Comparison of ENCODE assay signal across 8 mouse cellular contexts in genomic region chr2:80579253-80579891, GRCm38 (mm10). TPM values are rescaled to one million over a fixed set of nuclear protein-coding genes. Genes with fewer than 3 reads are reported as not detected.
DNase-seq lines count a peak whose midpoint lies in the region; ATAC-seq lines count a peak whose summit lies in the region.

No protein-coding gene starts in this region.

- H3K27ac ChIP-seq in heart, embryonic 10.5 days, result no peak overlapping the region; the same call in 1 of the 2 replicates
- no peak overlapping the region for H3K27ac ChIP-seq in hindbrain, embryonic 14.5 days
- H3K27ac ChIP-seq in midbrain, embryonic 15.5 days, result no peak overlapping the region

- H3K9me3 ChIP-seq in heart, embryonic 10.5 days, result no peaks in the 10 kb centered on the region
- no peaks in the 10 kb centered on the region for H3K9me3 ChIP-seq in hindbrain, embryonic 14.5 days (ENCODE audit: control insufficient read depth, low read length)
- no peaks in the 10 kb centered on the region for H3K9me3 ChIP-seq in midbrain, embryonic 15.5 days

- H3K9ac ChIP-seq in hindbrain, embryonic 14.5 days, result peak overlapping the region; percentile 96
- H3K9ac ChIP-seq in midbrain, embryonic 15.5 days, result 0 out of 2 replicates have a peak overlapping the region, but pooled peaks have one; percentile 25

- no peaks in the 10 kb centered on the region for H3K27me3 ChIP-seq in heart, embryonic 10.5 days (ENCODE audit: insufficient read depth, poor library complexity, severe bottlenecking)
- H3K27me3 ChIP-seq in hindbrain, embryonic 14.5 days (ENCODE audit: control insufficient read depth, insufficient read depth, low read length), result no peaks in the 10 kb centered on the region
- no peaks in the 10 kb centered on the region for H3K27me3 ChIP-seq in midbrain, embryonic 15.5 days (replicated peaks)

- WGBS in heart, embryonic 10.5 days, result 50% methylated on average over 6 of the region's 6 CpGs
- 47% methylated on average over 6 of the region's 6 CpGs for WGBS in hindbrain, embryonic 14.5 days
- 44% methylated on average over 6 of the region's 6 CpGs for WGBS in midbrain, embryonic 15.5 days

- H3K4me3 ChIP-seq in heart, embryonic 10.5 days, result peak overlapping the region; percentile 97
- H3K4me3 ChIP-seq in hindbrain, embryonic 14.5 days (replicated peaks; ENCODE audit: low read length), result peak overlapping the region; percentile 89
- H3K4me3 ChIP-seq in midbrain, embryonic 15.5 days, result peak overlapping the region; percentile 70

- H3K36me3 ChIP-seq in heart, embryonic 10.5 days, result no peaks in the 10 kb centered on the region
- no peaks in the 10 kb centered on the region for H3K36me3 ChIP-seq in hindbrain, embryonic 14.5 days (replicated peaks; ENCODE audit: control insufficient read depth, insufficient read depth)
- no peaks in the 10 kb centered on the region for H3K36me3 ChIP-seq in midbrain, embryonic 15.5 days (replicated peaks)

- peak overlapping the region; percentile 83 for H3K4me2 ChIP-seq in hindbrain, embryonic 14.5 days (replicated peaks)
- H3K4me2 ChIP-seq in midbrain, embryonic 15.5 days, result peak overlapping the region; percentile 57

- no peak for DNase-seq in heart, embryonic 10.5 days (ENCODE audit: low spot score)
- DNase-seq in heart, adult 9 months (ENCODE audit: low spot score in 2 of 2), result no peak
- peak; percentile 30 for DNase-seq in adipocyte (ENCODE audit: low spot score)
- no peak for DNase-seq in hindbrain, embryonic 14.5 days (ENCODE audit: low spot score)
- no peak for DNase-seq in left cerebral cortex, adult 9 months (ENCODE audit: low spot score in 2 of 2)
- DNase-seq in adrenal gland, postnatal 4 days (ENCODE audit: low spot score in 2 of 2), result no peak
- no peak for DNase-seq in kidney, adult 9 months

- ATAC-seq in hindbrain, embryonic 14.5 days (ENCODE audit: low FRiP score), result no peak
- no peak for ATAC-seq in midbrain, embryonic 15.5 days (replicated peaks)

- peaks cover 17% of the 10 kb centered on the region; the same call in 1 of the 2 replicates for H3K4me1 ChIP-seq in heart, embryonic 10.5 days
- H3K4me1 ChIP-seq in hindbrain, embryonic 14.5 days (replicated peaks; ENCODE audit: control insufficient read depth, insufficient read depth, low read length), result peaks cover 15% of the 10 kb centered on the region
- H3K4me1 ChIP-seq in midbrain, embryonic 15.5 days, result peaks cover 16% of the 10 kb centered on the region

RNA-seq across cellular contexts. Expression of gene Nckap1, which starts 1.8 kb away (rescaled TPM):
- polyA plus RNA-seq in heart, embryonic 10.5 days (2016; fragmentation: Nextera tagmentation; extraction: Ambion mirVana), result 71.7 and 72.4 TPM in 2 replicates
- 105 and 108 TPM in 2 replicates for polyA plus RNA-seq in hindbrain, embryonic 14.5 days (2014; fragmentation: Nextera tagmentation; extraction: Ambion mirVana)
- polyA plus RNA-seq in midbrain, embryonic 15.5 days (2015; fragmentation: Nextera tagmentation; extraction: Ambion mirVana), result 97.0 and 97.2 TPM in 2 replicates
- 100 to 1,000 TPM; 130 to 133 TPM for total RNA-seq in adrenal gland, postnatal 4 days (2021)

RNA-seq across cellular contexts. Expression of gene Dusp19, which starts 37.5 kb away (rescaled TPM):
- 13.5 and 14.5 TPM in 2 replicates for polyA plus RNA-seq in heart, embryonic 10.5 days (2016; fragmentation: Nextera tagmentation; extraction: Ambion mirVana)
- polyA plus RNA-seq in hindbrain, embryonic 14.5 days (2014; fragmentation: Nextera tagmentation; extraction: Ambion mirVana), result 20.0 and 20.1 TPM in 2 replicates
- 15.4 and 18.0 TPM in 2 replicates for polyA plus RNA-seq in midbrain, embryonic 15.5 days (2015; fragmentation: Nextera tagmentation; extraction: Ambion mirVana)
- 10 to 100 TPM; 14.4 to 15.6 TPM for total RNA-seq in adrenal gland, postnatal 4 days (2021)

RNA-seq across cellular contexts. Expression of gene Nup35, which starts 37.7 kb away (rescaled TPM):
- 33.7 and 44.5 TPM in 2 replicates for polyA plus RNA-seq in heart, embryonic 10.5 days (2016; fragmentation: Nextera tagmentation; extraction: Ambion mirVana)
- polyA plus RNA-seq in hindbrain, embryonic 14.5 days (2014; fragmentation: Nextera tagmentation; extraction: Ambion mirVana), result 54.5 and 62.7 TPM in 2 replicates
- polyA plus RNA-seq in midbrain, embryonic 15.5 days (2015; fragmentation: Nextera tagmentation; extraction: Ambion mirVana), result 57.4 and 58.4 TPM in 2 replicates
- total RNA-seq in adrenal gland, postnatal 4 days (2021), result 10 to 100 TPM; 15.7 to 18.0 TPM
